ENCODE assay signal across 18 mouse cellular contexts in genomic region chr15:8420909-8421308, GRCm38 (mm10). TPM values are rescaled to one million over a fixed set of nuclear protein-coding genes. Genes with fewer than 3 reads are reported as not detected.
A peak's percentile ranks its signal among the peaks of the same experiment; 100 is the strongest.
DNase-seq lines count a peak whose midpoint lies in the region; ATAC-seq and TF ChIP-seq lines count a peak whose summit lies in the region.
"Had no signal": no experiment of that assay in that cellular context is flagged by ENCODE, and none has a peak within 500 bp of the region (broad histone marks: within the 10 kb centered on the region; RNA-seq: fewer than 3 reads in every experiment).

No protein-coding gene starts in this region.

- 30% methylated on average over 6 of the region's 6 CpGs for WGBS in intestine, embryonic 16.5 days
- 24% methylated on average over 6 of the region's 6 CpGs for WGBS in intestine, embryonic 15.5 days
- 18% methylated on average over 6 of the region's 6 CpGs for WGBS in liver, embryonic 14.5 days (ENCODE audit: insufficient replicate concordance)

- TF ChIP-seq EP300 in liver, embryonic 14.5 days (IDR thresholded peaks at IDR 0.05; ENCODE audit: low read depth) = no peak

- H3K9me3 ChIP-seq in intestine, embryonic 16.5 days (ENCODE audit: control insufficient read depth, low read length) = no peaks in the 10 kb centered on the region
- no peaks in the 10 kb centered on the region for H3K9me3 ChIP-seq in intestine, embryonic 15.5 days
- H3K9me3 ChIP-seq in liver, embryonic 14.5 days (ENCODE audit: control insufficient read depth, low read length) = no peaks in the 10 kb centered on the region
- H3K9me3 ChIP-seq: embryonic facial prominence, embryonic 12.5 days; forebrain, embryonic 10.5 days; neural tube, embryonic 13.5 days had no signal

- H3K9ac ChIP-seq in intestine, embryonic 16.5 days (ENCODE audit: low read depth, low read length) = no peak overlapping the region
- H3K9ac ChIP-seq in intestine, embryonic 15.5 days = no peak overlapping the region
- no peak overlapping the region for H3K9ac ChIP-seq in liver, embryonic 14.5 days (replicated peaks)
- H3K9ac ChIP-seq: embryonic facial prominence, embryonic 12.5 days; neural tube, embryonic 13.5 days had no signal

- 0 out of 2 replicates have a peak, but pooled peaks have one; percentile 46 for ATAC-seq in intestine, embryonic 16.5 days
- ATAC-seq in intestine, embryonic 15.5 days = no peak
- ATAC-seq in common myeloid progenitor, adult 5-6 weeks (replicated peaks; ENCODE audit: low read depth, poor library complexity, severe bottlenecking) = peak; percentile 79
- peak; percentile 56; the same call in 1 of the 2 replicates for ATAC-seq in liver, embryonic 14.5 days (ENCODE audit: insufficient read depth)
- ATAC-seq: hindbrain, embryonic 16.5 days; midbrain, embryonic 16.5 days had no signal

- no peak overlapping the region for H3K4me3 ChIP-seq in intestine, embryonic 16.5 days (ENCODE audit: low read length)
- no peak overlapping the region for H3K4me3 ChIP-seq in intestine, embryonic 15.5 days (replicated peaks)
- no peak overlapping the region for H3K4me3 ChIP-seq in liver, embryonic 14.5 days (ENCODE audit: insufficient read depth in 1 of 2, low read depth in 2 of 2, low read length in 2 of 2)
- H3K4me3 ChIP-seq: embryonic facial prominence, embryonic 12.5 days; forebrain, embryonic 10.5 days; layer of hippocampus, adult 2 months; neural tube, embryonic 13.5 days had no signal

- H3K27me3 ChIP-seq in intestine, embryonic 16.5 days (replicated peaks; ENCODE audit: control insufficient read depth, insufficient read depth, low read length) = no peaks in the 10 kb centered on the region
- no peaks in the 10 kb centered on the region for H3K27me3 ChIP-seq in intestine, embryonic 15.5 days (replicated peaks)
- H3K27me3 ChIP-seq in liver, embryonic 14.5 days (ENCODE audit: control insufficient read depth, insufficient read depth, low read length) = no peaks in the 10 kb centered on the region
- H3K27me3 ChIP-seq: embryonic facial prominence, embryonic 12.5 days; neural tube, embryonic 13.5 days had no signal

- no peak overlapping the region for H3K27ac ChIP-seq in intestine, embryonic 16.5 days (ENCODE audit: low read length)
- H3K27ac ChIP-seq in intestine, embryonic 15.5 days = no peak overlapping the region
- no peak overlapping the region for H3K27ac ChIP-seq in liver, embryonic 14.5 days
- H3K27ac ChIP-seq: embryonic facial prominence, embryonic 12.5 days; forebrain, embryonic 10.5 days; layer of hippocampus, adult 2 months; macrophage; neural tube, embryonic 13.5 days had no signal

- H3K4me1 ChIP-seq in intestine, embryonic 16.5 days (ENCODE audit: control insufficient read depth, insufficient read depth, low read length) = 0 out of 2 replicates have a peak, but pooled peaks cover 4% of the 10 kb centered on the region
- H3K4me1 ChIP-seq in intestine, embryonic 15.5 days (replicated peaks) = no peaks in the 10 kb centered on the region
- H3K4me1 ChIP-seq in liver, embryonic 14.5 days (replicated peaks; ENCODE audit: control insufficient read depth in 2 of 2, insufficient read depth in 2 of 2, low read length in 1 of 2) = peaks cover 5% of the 10 kb centered on the region in 2 experiments
- H3K4me1 ChIP-seq: embryonic facial prominence, embryonic 12.5 days; neural tube, embryonic 13.5 days had no signal

- H3K4me2 ChIP-seq in intestine, embryonic 16.5 days (ENCODE audit: low read depth, low read length) = no peak overlapping the region
- H3K4me2 ChIP-seq in intestine, embryonic 15.5 days (replicated peaks) = no peak overlapping the region
- H3K4me2 ChIP-seq in liver, embryonic 14.5 days (ENCODE audit: low read depth) = no peak overlapping the region
- H3K4me2 ChIP-seq: embryonic facial prominence, embryonic 12.5 days; neural tube, embryonic 13.5 days had no signal

- TF ChIP-seq CTCF in liver, embryonic 14.5 days (IDR thresholded peaks at IDR 0.05; ENCODE audit: low read depth) = no peak

- no peak for DNase-seq in liver, embryonic 14.5 days (ENCODE audit: low read depth in 3 of 3, low spot score in 3 of 3)
- DNase-seq in thymus, postnatal 36 days = peak; percentile 13 to 42
- no peak for DNase-seq in left cerebral cortex, postnatal 10 days (ENCODE audit: extremely low spot score in 1 of 2, low spot score in 2 of 2)
- no peak for DNase-seq in spleen, postnatal 36 days (ENCODE audit: low spot score in 2 of 2)
- DNase-seq in urinary bladder, adult 2 months (ENCODE audit: low spot score) = no peak
- DNase-seq: cerebellum, adult 9-11 months; lung, adult 2 months; retina, postnatal 1 day had no signal

- intact Hi-C loops in left cerebral cortex, postnatal 10 days (cut with DNase I) = no loop called here

- no peaks in the 10 kb centered on the region for H3K36me3 ChIP-seq in intestine, embryonic 16.5 days (ENCODE audit: control insufficient read depth, insufficient read depth, low read length)
- no peaks in the 10 kb centered on the region for H3K36me3 ChIP-seq in intestine, embryonic 15.5 days
- H3K36me3 ChIP-seq in liver, embryonic 14.5 days (replicated peaks; ENCODE audit: control insufficient read depth, insufficient read depth, low read depth) = no peaks in the 10 kb centered on the region
- H3K36me3 ChIP-seq: embryonic facial prominence, embryonic 12.5 days; neural tube, embryonic 13.5 days had no signal

RNA-seq across cellular contexts. Expression of gene Nipbl, which starts 23.4 kb away (rescaled TPM):
- polyA plus RNA-seq in intestine, embryonic 16.5 days (2015; fragmentation: Nextera tagmentation; extraction: Ambion mirVana) = 11.2 and 12.5 TPM in 2 replicates
- 14.6 and 14.7 TPM in 2 replicates for polyA plus RNA-seq in intestine, embryonic 15.5 days (2015; fragmentation: Nextera tagmentation; extraction: Ambion mirVana)
- 64.3 and 74.0 TPM in 2 replicates for total RNA-seq in common myeloid progenitor, adult 5-6 weeks (2017)
- polyA plus RNA-seq in liver, embryonic 14.5 days (2012; rRNA removed) = 3.5 and 5.7 TPM in 2 replicates
- polyA plus RNA-seq in liver, embryonic 14.5 days (2014; fragmentation: Nextera tagmentation; extraction: Ambion mirVana) = 6.7 and 6.9 TPM in 2 replicates
- 10 to 100 TPM; 28.8 to 30.2 TPM for total RNA-seq in left cerebral cortex, postnatal 10 days (2021)
- 13.1 and 16.6 TPM in 2 replicates for polyA plus RNA-seq in urinary bladder, adult 2 months (2012; rRNA removed)

Comparison
In these comparisons a context has a peak if more than half of its experiments do, and no peak if none do; other contexts are left out.
1. DNase-seq: peak in thymus, postnatal 36 days (2 of 2); none in liver, embryonic 14.5 days (0 of 3), left cerebral cortex, postnatal 10 days (0 of 2), spleen, postnatal 36 days (0 of 2) and urinary bladder, adult 2 months (single experiment).